Mouse (Mus musculus) C2C12 (cell line): ENCODE results near the gene Nol3.

Experiments used
- CEBPB ChIP-seq: IDR thresholded peaks from one replicate; pipeline ENCODE4 v1.6.1; 2011; ENCODE audit warnings: low read depth, mild to moderate bottlenecking, control low read depth, moderate library complexity
- CTCF ChIP-seq: IDR thresholded peaks from one replicate; pipeline ENCODE4 v1.5.1; 2011; ENCODE audit not compliant: control insufficient read depth, insufficient read depth, insufficient read length
- FOSL1 ChIP-seq: IDR thresholded peaks from one replicate; pipeline ENCODE4 v1.8.0; 2011; ENCODE audit warnings: mild to moderate bottlenecking, low read length; ENCODE audit not compliant: poor library complexity, insufficient read depth, severe bottlenecking
- MAX ChIP-seq: IDR thresholded peaks from one replicate; pipeline ENCODE4 v1.6.1; 2011; ENCODE audit warnings: mild to moderate bottlenecking, control low read depth
- MYOG ChIP-seq: IDR thresholded peaks from one replicate; pipeline ENCODE4 v1.6.1; 2011; ENCODE audit not compliant: control insufficient read depth, insufficient read length; ENCODE audit errors: extremely low read depth
- USF1 ChIP-seq: IDR thresholded peaks from one replicate; pipeline ENCODE4 v1.6.1; 2011; ENCODE audit warnings: low read depth, mild to moderate bottlenecking, control low read depth, moderate library complexity

GRCm38 (mm10) chr8:105237442-105238142 is 38.3 kb upstream of the Nol3 start:
- TF ChIP-seq CEBPB (no peak), CTCF (no peak), USF1 (no peak), FOSL1 (no peak), MYOG (no peak), MAX (no peak)
